ENCODE assay signal across 15 mouse cellular contexts in genomic region chr11:64588601-64588989, GRCm38 (mm10).
DNase-seq lines count a peak whose midpoint lies in the region; ATAC-seq and TF ChIP-seq lines count a peak whose summit lies in the region.
"Had no signal": no experiment of that assay in that cellular context is flagged by ENCODE, and none has a peak within 500 bp of the region (broad histone marks: within the 10 kb centered on the region; RNA-seq: fewer than 3 reads in every experiment).

No protein-coding gene starts in this region.

- DNase-seq in liver, adult 2 months (ENCODE audit: extremely low read depth, low read depth, low spot score): no peak
- no peak for DNase-seq in liver, postnatal 0 days
- peak; percentile 50 for DNase-seq in embryo, embryonic 10 days (ENCODE audit: low spot score)
- DNase-seq in embryonic facial prominence, embryonic 11.5 days (ENCODE audit: low spot score): peak; percentile 76
- no peak for DNase-seq in heart, embryonic 10.5 days (ENCODE audit: low spot score)
- no peak for DNase-seq in left cerebral cortex, adult 9 months (ENCODE audit: low spot score in 2 of 2)
- DNase-seq: cerebellum, adult 2 months; forebrain, postnatal 0 days; heart, postnatal 4 days; right cerebral cortex, postnatal 25 days had no signal

- peaks cover 14% of the 10 kb centered on the region for H3K4me1 ChIP-seq in liver, adult 2 months (ENCODE audit: control insufficient read depth, insufficient read depth, low read length)
- H3K4me1 ChIP-seq in liver, postnatal 0 days (ENCODE audit: insufficient read depth): no peaks in the 10 kb centered on the region
- no peaks in the 10 kb centered on the region; the same call in 1 of the 2 replicates for H3K4me1 ChIP-seq in embryonic facial prominence, embryonic 11.5 days (ENCODE audit: control insufficient read depth, insufficient read depth, low read length)
- H3K4me1 ChIP-seq in heart, embryonic 10.5 days: peaks cover 5% of the 10 kb centered on the region
- H3K4me1 ChIP-seq: intestine, embryonic 15.5 days; liver, embryonic 15.5 days had no signal

- no peak for ATAC-seq in liver, postnatal 0 days
- no peak for ATAC-seq in embryonic facial prominence, embryonic 11.5 days (replicated peaks; ENCODE audit: insufficient number of reproducible peaks, low FRiP score, low TSS enrichment, low read depth)
- 0 out of 2 replicates have a peak, but pooled peaks have one; percentile 27 for ATAC-seq in megakaryocyte, adult 5-6 weeks (ENCODE audit: poor library complexity, severe bottlenecking)
- ATAC-seq: forebrain, postnatal 0 days; intestine, embryonic 15.5 days; Patski had no signal

- no peak overlapping the region for H3K4me2 ChIP-seq in liver, postnatal 0 days (ENCODE audit: low read depth, low read length)
- no peak overlapping the region for H3K4me2 ChIP-seq in embryonic facial prominence, embryonic 11.5 days (ENCODE audit: low read depth, low read length)
- H3K4me2 ChIP-seq: heart, embryonic 11.5 days; intestine, embryonic 15.5 days; liver, embryonic 15.5 days had no signal

- H3K79me2 ChIP-seq in liver, adult 2 months (ENCODE audit: control insufficient read depth, insufficient read depth, low read length): no peaks in the 10 kb centered on the region

- H3K9ac ChIP-seq in liver, adult 2 months (ENCODE audit: low read depth, low read length): no peak overlapping the region
- no peak overlapping the region for H3K9ac ChIP-seq in liver, postnatal 0 days (replicated peaks)
- H3K9ac ChIP-seq in embryonic facial prominence, embryonic 11.5 days (replicated peaks; ENCODE audit: low read length): no peak overlapping the region
- H3K9ac ChIP-seq: forebrain, postnatal 0 days; intestine, embryonic 15.5 days; liver, embryonic 15.5 days had no signal

- WGBS in liver, adult 2 months: 42% methylated on average over 6 of the region's 6 CpGs
- WGBS in liver, postnatal 0 days (ENCODE audit: insufficient replicate concordance): 58% methylated on average over 6 of the region's 6 CpGs
- 26% methylated on average over 6 of the region's 6 CpGs for WGBS in embryonic facial prominence, embryonic 11.5 days
- 80% methylated on average over 6 of the region's 6 CpGs for WGBS in heart, embryonic 10.5 days

- no peaks in the 10 kb centered on the region for H3K36me3 ChIP-seq in liver, adult 2 months (ENCODE audit: control insufficient read depth, insufficient read depth, low read length)
- H3K36me3 ChIP-seq in liver, postnatal 0 days (replicated peaks; ENCODE audit: insufficient read depth, low read length): no peaks in the 10 kb centered on the region
- no peaks in the 10 kb centered on the region for H3K36me3 ChIP-seq in embryonic facial prominence, embryonic 11.5 days (replicated peaks; ENCODE audit: control insufficient read depth, insufficient read depth, low read depth, low read length)
- no peaks in the 10 kb centered on the region for H3K36me3 ChIP-seq in heart, embryonic 10.5 days
- H3K36me3 ChIP-seq: intestine, embryonic 15.5 days; liver, embryonic 15.5 days had no signal

- H3K27me3 ChIP-seq in liver, adult 2 months (ENCODE audit: control insufficient read depth, insufficient read depth, low read length): no peaks in the 10 kb centered on the region
- H3K27me3 ChIP-seq in liver, postnatal 0 days (ENCODE audit: insufficient read depth, low read length): no peaks in the 10 kb centered on the region
- H3K27me3 ChIP-seq in embryonic facial prominence, embryonic 11.5 days (ENCODE audit: control insufficient read depth, insufficient read depth, low read length): no peaks in the 10 kb centered on the region
- H3K27me3 ChIP-seq in heart, embryonic 10.5 days (ENCODE audit: insufficient read depth, poor library complexity, severe bottlenecking): 0 out of 2 replicates have a peak, but pooled peaks cover 12% of the 10 kb centered on the region
- H3K27me3 ChIP-seq: intestine, embryonic 15.5 days; liver, embryonic 15.5 days; Patski had no signal

- TF ChIP-seq POLR2A in liver, adult 2 months (IDR thresholded peaks at IDR 0.05; ENCODE audit: extremely low read depth, insufficient read depth, low read length): no peak

- no peaks in the 10 kb centered on the region for H3K9me3 ChIP-seq in liver, postnatal 0 days (ENCODE audit: low read length)
- H3K9me3 ChIP-seq in embryonic facial prominence, embryonic 11.5 days (replicated peaks; ENCODE audit: control insufficient read depth, low read length): no peaks in the 10 kb centered on the region
- H3K9me3 ChIP-seq in heart, embryonic 10.5 days: no peaks in the 10 kb centered on the region
- H3K9me3 ChIP-seq: intestine, embryonic 15.5 days; liver, embryonic 15.5 days had no signal

- H3K4me3 ChIP-seq in liver, adult 2 months (ENCODE audit: insufficient read depth, low read depth, low read length): no peak overlapping the region
- no peak overlapping the region for H3K4me3 ChIP-seq in liver, postnatal 0 days (ENCODE audit: low read depth, low read length)
- H3K4me3 ChIP-seq in embryonic facial prominence, embryonic 11.5 days (ENCODE audit: low read depth, low read length): no peak overlapping the region
- no peak overlapping the region for H3K4me3 ChIP-seq in heart, embryonic 10.5 days
- H3K4me3 ChIP-seq: intestine, embryonic 15.5 days; liver, embryonic 15.5 days had no signal

- TF ChIP-seq EP300 in liver, postnatal 0 days (IDR thresholded peaks at IDR 0.05; ENCODE audit: low read depth): no peak

- TF ChIP-seq CTCF in liver, adult 2 months (IDR thresholded peaks at IDR 0.05; ENCODE audit: low read depth, low read length): no peak
- TF ChIP-seq CTCF in liver, postnatal 0 days (IDR thresholded peaks at IDR 0.05; ENCODE audit: low read depth): no peak

- H3K27ac ChIP-seq in liver, adult 2 months (replicated peaks; ENCODE audit: insufficient read depth, low read depth, low read length): peak overlapping the region; percentile 5; the same call in 1 of the 2 replicates
- H3K27ac ChIP-seq in liver, postnatal 0 days (ENCODE audit: low read depth): no peak overlapping the region
- H3K27ac ChIP-seq in embryonic facial prominence, embryonic 11.5 days (replicated peaks; ENCODE audit: low read depth, low read length): no peak overlapping the region
- no peak overlapping the region for H3K27ac ChIP-seq in heart, embryonic 10.5 days
- H3K27ac ChIP-seq: intestine, embryonic 15.5 days; liver, embryonic 15.5 days had no signal

Comparison
In these comparisons a context has a peak if more than half of its experiments do, and no peak if none do; other contexts are left out.
1. DNase-seq: peak in embryo, embryonic 10 days (single experiment) and embryonic facial prominence, embryonic 11.5 days (single experiment); none in liver, adult 2 months (single experiment), liver, postnatal 0 days (single experiment), heart, embryonic 10.5 days (single experiment) and left cerebral cortex, adult 9 months (0 of 2).